24 mouse cellular contexts compared by ENCODE assay signal in genomic region chr9:21741514-21741913, GRCm38 (mm10). TPM values are rescaled to one million over a fixed set of nuclear protein-coding genes. Genes with fewer than 3 reads are reported as not detected.
A peak's percentile ranks its signal among the peaks of the same experiment; 100 is the strongest.
DNase-seq lines count a peak whose midpoint lies in the region; ATAC-seq and TF ChIP-seq lines count a peak whose summit lies in the region.
"Had no signal": no experiment of that assay in that cellular context is flagged by ENCODE, and none has a peak within 500 bp of the region (broad histone marks: within the 10 kb centered on the region; RNA-seq: fewer than 3 reads in every experiment).

No protein-coding gene starts in this region.

- no peaks in the 10 kb centered on the region for H3K27me3 ChIP-seq in liver, postnatal 0 days (ENCODE audit: insufficient read depth, low read length)
- H3K27me3 ChIP-seq in liver, embryonic 12.5 days (replicated peaks), result no peaks in the 10 kb centered on the region
- H3K27me3 ChIP-seq in liver, embryonic 15.5 days, result no peaks in the 10 kb centered on the region
- H3K27me3 ChIP-seq: forebrain, embryonic 12.5 days; forebrain, embryonic 15.5 days; heart, embryonic 13.5 days had no signal

- no peak overlapping the region for H3K27ac ChIP-seq in liver, postnatal 0 days (ENCODE audit: low read depth)
- peak overlapping the region; percentile 73 for H3K27ac ChIP-seq in liver, embryonic 12.5 days
- peak overlapping the region; percentile 77 for H3K27ac ChIP-seq in liver, embryonic 15.5 days (replicated peaks)
- H3K27ac ChIP-seq: forebrain, embryonic 12.5 days; forebrain, embryonic 15.5 days; heart, adult 2 months; heart, embryonic 10.5 days; heart, embryonic 13.5 days; hindbrain, embryonic 14.5 days; hindbrain, postnatal 0 days had no signal

- peaks cover 3% of the 10 kb centered on the region; the same call in 1 of the 2 replicates for H3K4me1 ChIP-seq in liver, postnatal 0 days (ENCODE audit: insufficient read depth)
- H3K4me1 ChIP-seq in liver, embryonic 12.5 days, result peaks cover 21% of the 10 kb centered on the region
- peaks cover 23% of the 10 kb centered on the region for H3K4me1 ChIP-seq in liver, embryonic 15.5 days (replicated peaks)
- H3K4me1 ChIP-seq: forebrain, embryonic 12.5 days; forebrain, embryonic 15.5 days; heart, embryonic 10.5 days; heart, embryonic 13.5 days had no signal

- no peaks in the 10 kb centered on the region for H3K9me3 ChIP-seq in liver, postnatal 0 days (ENCODE audit: low read length)
- no peaks in the 10 kb centered on the region for H3K9me3 ChIP-seq in liver, embryonic 12.5 days (replicated peaks)
- no peaks in the 10 kb centered on the region for H3K9me3 ChIP-seq in liver, embryonic 15.5 days (replicated peaks)
- H3K9me3 ChIP-seq: forebrain, embryonic 12.5 days; forebrain, embryonic 15.5 days; heart, embryonic 10.5 days; heart, embryonic 13.5 days had no signal

- H3K36me3 ChIP-seq in liver, postnatal 0 days (replicated peaks; ENCODE audit: insufficient read depth, low read length), result peaks cover 82% of the 10 kb centered on the region
- H3K36me3 ChIP-seq in liver, embryonic 12.5 days, result peaks cover 94% of the 10 kb centered on the region
- peaks cover 88% of the 10 kb centered on the region for H3K36me3 ChIP-seq in liver, embryonic 15.5 days (replicated peaks)

- TF ChIP-seq EP300 in liver, postnatal 0 days (IDR thresholded peaks at IDR 0.05; ENCODE audit: low read depth), result no peak

- H3K9ac ChIP-seq in liver, postnatal 0 days (replicated peaks), result no peak overlapping the region
- no peak overlapping the region for H3K9ac ChIP-seq in liver, embryonic 12.5 days
- H3K9ac ChIP-seq in liver, embryonic 15.5 days, result no peak overlapping the region
- H3K9ac ChIP-seq: forebrain, embryonic 12.5 days; forebrain, embryonic 15.5 days; heart, embryonic 13.5 days; hindbrain, embryonic 14.5 days had no signal

- H3K4me3 ChIP-seq in liver, postnatal 0 days (ENCODE audit: low read depth, low read length), result no peak overlapping the region
- no peak overlapping the region for H3K4me3 ChIP-seq in liver, embryonic 12.5 days
- no peak overlapping the region for H3K4me3 ChIP-seq in liver, embryonic 15.5 days (replicated peaks)
- H3K4me3 ChIP-seq: forebrain, embryonic 12.5 days; forebrain, embryonic 15.5 days; heart, adult 2 months; heart, embryonic 10.5 days; heart, embryonic 13.5 days had no signal

- TF ChIP-seq CTCF in liver, postnatal 0 days (IDR thresholded peaks at IDR 0.05; ENCODE audit: low read depth), result no peak

- 66% methylated on average over 11 of the region's 11 CpGs for WGBS in liver, postnatal 0 days (ENCODE audit: insufficient replicate concordance)
- WGBS in liver, embryonic 12.5 days (ENCODE audit: insufficient replicate concordance), result 55% methylated on average over 11 of the region's 11 CpGs
- 43% methylated on average over 11 of the region's 11 CpGs for WGBS in liver, embryonic 15.5 days (ENCODE audit: insufficient replicate concordance)

- no peak overlapping the region for H3K4me2 ChIP-seq in liver, postnatal 0 days (ENCODE audit: low read depth, low read length)
- peak overlapping the region; percentile 33 for H3K4me2 ChIP-seq in liver, embryonic 12.5 days
- peak overlapping the region; percentile 33 for H3K4me2 ChIP-seq in liver, embryonic 15.5 days
- H3K4me2 ChIP-seq: forebrain, embryonic 12.5 days; forebrain, embryonic 15.5 days; heart, embryonic 13.5 days; hindbrain, embryonic 14.5 days had no signal

- peak; percentile 64 for DNase-seq in liver
- no peak for DNase-seq in liver, postnatal 0 days
- DNase-seq in yolk sac, embryonic 10.5 days (ENCODE audit: low spot score), result no peak
- no peak for DNase-seq in embryo, embryonic 11 days
- no peak for DNase-seq in adrenal gland, postnatal 36 days
- DNase-seq: adrenal gland, adult 2 months; adrenal gland, postnatal 14 days; cerebellum, adult 11-12 months; cerebellum, adult 8-10 months; cerebellum, postnatal 10 days; cerebellum, postnatal 36 days; gastrocnemius, postnatal 36 days; heart, adult 2 months; heart, postnatal 14 days; heart, postnatal 4 days had no signal

- ATAC-seq in liver, postnatal 0 days, result no peak
- peak; percentile 80 for ATAC-seq in liver, embryonic 12.5 days
- ATAC-seq in liver, embryonic 15.5 days (ENCODE audit: insufficient read depth), result peak; percentile 61
- peak; percentile 43; the same call in 1 of the 2 replicates for ATAC-seq in megakaryocyte-erythroid progenitor cell, adult 5-6 weeks (replicated peaks; ENCODE audit: low FRiP score, low TSS enrichment, poor library complexity, severe bottlenecking)
- ATAC-seq: forebrain, embryonic 15.5 days; hindbrain, postnatal 0 days had no signal

RNA-seq across cellular contexts. Expression of gene Ldlr, which starts 18.2 kb away (rescaled TPM):
- polyA plus RNA-seq in liver, postnatal 0 days (2015; fragmentation: Nextera tagmentation; extraction: Ambion mirVana), result 13.2 and 13.3 TPM in 2 replicates
- polyA plus RNA-seq in liver, embryonic 12.5 days (2016; fragmentation: Nextera tagmentation; extraction: Ambion mirVana), result 31.1 and 32.9 TPM in 2 replicates
- 24.5 and 24.6 TPM in 2 replicates for polyA plus RNA-seq in liver, embryonic 15.5 days (2015; fragmentation: Nextera tagmentation; extraction: Ambion mirVana)
- 8.4 and 14.8 TPM in 2 replicates for total RNA-seq in megakaryocyte-erythroid progenitor cell, adult 5-6 weeks (2014; fragmentation: Nextera tagmentation)
- 11.5 and 13.9 TPM in 2 replicates for total RNA-seq in megakaryocyte-erythroid progenitor cell, adult 5-6 weeks (2017)
- total RNA-seq in adrenal gland, postnatal 36 days (2021), result 100 to 1,000 TPM; 119 to 184 TPM

RNA-seq across cellular contexts. Expression of gene Spc24, which starts 18.6 kb away (rescaled TPM):
- polyA plus RNA-seq in liver, postnatal 0 days (2015; fragmentation: Nextera tagmentation; extraction: Ambion mirVana), result 38.4 and 41.4 TPM in 2 replicates
- polyA plus RNA-seq in liver, embryonic 12.5 days (2016; fragmentation: Nextera tagmentation; extraction: Ambion mirVana), result 112 and 114 TPM in 2 replicates
- 76.8 and 82.2 TPM in 2 replicates for polyA plus RNA-seq in liver, embryonic 15.5 days (2015; fragmentation: Nextera tagmentation; extraction: Ambion mirVana)
- total RNA-seq in megakaryocyte-erythroid progenitor cell, adult 5-6 weeks (2014; fragmentation: Nextera tagmentation), result 49.0 and 79.0 TPM in 2 replicates
- 77.1 and 107 TPM in 2 replicates for total RNA-seq in megakaryocyte-erythroid progenitor cell, adult 5-6 weeks (2017)
- total RNA-seq in adrenal gland, postnatal 36 days (2021), result 1 to 10 TPM; 2.3 to 3.9 TPM

RNA-seq across cellular contexts. Expression of gene Kank2, which starts 57.0 kb away (rescaled TPM):
- 2.8 and 3.7 TPM in 2 replicates for polyA plus RNA-seq in liver, postnatal 0 days (2015; fragmentation: Nextera tagmentation; extraction: Ambion mirVana)
- 5.0 and 5.5 TPM in 2 replicates for polyA plus RNA-seq in liver, embryonic 12.5 days (2016; fragmentation: Nextera tagmentation; extraction: Ambion mirVana)
- 4.8 and 5.5 TPM in 2 replicates for polyA plus RNA-seq in liver, embryonic 15.5 days (2015; fragmentation: Nextera tagmentation; extraction: Ambion mirVana)
- total RNA-seq in megakaryocyte-erythroid progenitor cell, adult 5-6 weeks (2014; fragmentation: Nextera tagmentation), result 0.61 TPM in 1 of 2 replicates, not detected in the other
- 0.23 TPM in 1 of 2 replicates, not detected in the other for total RNA-seq in megakaryocyte-erythroid progenitor cell, adult 5-6 weeks (2017)
- total RNA-seq in adrenal gland, postnatal 36 days (2021), result 10 to 100 TPM; 31.2 to 38.3 TPM
